Mouse (Mus musculus): Measurements from ENCODE around the gene Nectin2.
"Not testable (repeated sequence)": the region's sequence is repeated elsewhere in the genome, so short reads cannot be mapped to it uniquely, and the experiment has no call there.

Nectin2 gene

DNA sequence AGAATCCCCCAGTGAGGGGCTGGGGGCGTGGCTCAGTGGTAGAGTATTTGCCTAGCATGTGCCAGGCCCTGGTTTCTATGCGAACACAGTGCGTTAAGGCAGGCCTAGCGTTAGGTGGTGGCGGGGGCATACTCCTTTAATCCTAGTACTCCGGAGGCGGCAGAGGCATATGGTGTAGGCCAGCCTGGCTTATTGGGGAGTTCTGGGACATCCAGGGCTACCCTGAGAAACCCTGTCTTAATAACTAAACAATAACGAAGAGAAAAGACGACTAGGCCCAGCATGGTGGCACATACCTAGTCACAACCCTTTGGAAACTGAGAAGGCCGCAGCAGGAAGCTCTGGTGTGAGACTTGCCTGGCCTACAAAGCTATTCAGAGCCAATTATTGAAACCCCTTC, 62.2 kb downstream of the Nectin2 start:
- no peak for DNase-seq (ENCODE audit: low read depth, low spot score)

GRCm38 (mm10) chr7:19686927-19687583, 63.2 kb downstream of the Nectin2 start:
- DNase-seq (ENCODE audit: low read depth, low spot score): not testable (repeated sequence)

DNA sequence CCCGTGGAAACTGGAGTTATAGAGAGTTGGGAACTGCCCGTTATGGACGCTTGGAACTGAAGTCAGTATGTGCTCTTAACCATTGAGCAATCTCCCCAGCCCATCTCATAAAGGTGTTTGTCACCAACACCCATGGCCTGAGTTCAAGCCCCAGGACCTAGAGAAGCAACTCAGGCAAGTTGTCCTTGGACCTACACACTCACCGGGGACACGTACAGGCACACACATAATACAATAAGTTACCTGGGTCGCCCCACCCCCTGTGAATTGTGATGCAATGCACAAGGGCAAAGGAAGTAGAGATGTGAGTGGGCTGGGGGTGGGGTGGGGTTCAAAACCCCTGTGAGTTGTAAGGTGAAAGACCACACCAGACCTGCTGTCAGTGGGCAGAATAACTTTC, 63.8 kb downstream of the Nectin2 start:
- no peak for DNase-seq (ENCODE audit: low read depth, low spot score)

GRCm38 (mm10) chr7:19685374-19685773, 64.9 kb downstream of the Nectin2 start:
- DNase-seq (ENCODE audit: low read depth, low spot score): no peak

- DNase-seq (ENCODE audit: low read depth, low spot score): no peak
Observed at GRCm38 (mm10) chr7:19683771-19684201, 66.5 kb downstream of the Nectin2 start.

DNA sequence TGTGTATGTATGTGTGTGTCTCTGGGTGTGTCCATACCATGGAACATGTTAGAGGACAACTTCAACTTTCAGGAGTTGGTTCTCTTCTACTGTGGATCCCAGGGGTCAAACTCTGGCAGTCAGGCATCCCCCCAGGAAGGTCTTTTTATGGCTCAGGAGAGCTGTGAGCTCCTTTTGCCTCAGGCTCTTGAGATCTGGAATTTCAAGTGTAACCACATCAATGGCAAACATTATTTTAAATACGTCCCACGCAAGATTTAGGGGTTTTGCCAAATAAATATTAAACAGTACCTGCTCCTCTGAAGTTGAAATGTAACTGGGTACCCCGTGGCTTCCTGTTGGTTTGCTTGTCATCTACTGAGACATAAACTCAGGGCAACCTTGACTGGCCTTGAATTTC, 67.3 kb downstream of the Nectin2 start:
- no peak for DNase-seq (ENCODE audit: low read depth, low spot score)

DNA sequence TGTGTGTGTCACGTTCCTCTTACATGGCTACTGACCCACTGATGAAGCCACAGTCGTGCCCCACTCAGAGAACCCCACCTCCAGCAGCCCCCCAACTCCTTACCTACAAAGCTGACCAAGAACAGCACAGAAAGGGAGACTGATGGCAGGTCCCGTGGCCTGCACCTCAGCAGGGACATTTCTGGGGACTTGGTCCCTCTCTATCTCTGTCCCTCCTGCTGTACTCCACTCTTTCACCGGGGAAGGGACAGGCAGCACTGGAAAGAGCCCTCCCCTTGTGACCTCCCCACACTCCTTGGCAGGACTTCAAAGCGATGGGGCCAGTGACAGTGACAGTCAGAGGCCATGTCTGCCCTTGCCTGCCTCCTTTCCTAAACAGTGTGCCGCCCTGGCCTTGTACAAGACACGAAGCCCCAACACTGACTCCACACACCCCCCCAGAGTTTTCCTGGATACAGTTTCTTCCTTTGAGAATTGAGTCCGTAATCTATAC, 69.0 kb downstream of the Nectin2 start, which contains the start of the genes Gm44805 and Apoc4:
Gm44805 (minus strand) TSS at position 222 of the 493 bp plus-strand sequence.
Apoc4 (minus strand) TSS at position 278 of the 493 bp plus-strand sequence.
- DNase-seq (ENCODE audit: low read depth, low spot score): no peak

GRCm38 (mm10) chr7:19680702-19681101, 69.6 kb downstream of the Nectin2 start:
- DNase-seq (ENCODE audit: low read depth, low spot score): no peak

DNA sequence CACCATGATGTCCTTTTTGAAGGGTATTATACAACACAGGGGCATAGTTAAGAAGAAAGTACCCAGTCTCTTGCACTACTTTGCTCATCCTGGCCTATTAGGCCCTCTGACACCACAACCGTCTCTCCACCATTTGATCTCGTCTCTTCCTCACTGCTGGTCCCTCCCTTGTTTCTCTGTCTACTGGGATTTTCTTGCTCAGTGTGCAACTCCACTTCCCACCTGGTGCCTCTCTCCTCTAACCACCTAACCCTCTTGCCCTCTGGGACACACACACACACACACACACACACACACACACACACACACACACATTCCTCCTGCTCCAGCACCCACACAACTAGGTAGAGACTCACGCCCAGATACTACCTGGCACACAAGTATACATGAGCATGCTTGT, 71.4 kb downstream of the Nectin2 start:
- DNase-seq (ENCODE audit: low read depth, low spot score): no peak

DNA sequence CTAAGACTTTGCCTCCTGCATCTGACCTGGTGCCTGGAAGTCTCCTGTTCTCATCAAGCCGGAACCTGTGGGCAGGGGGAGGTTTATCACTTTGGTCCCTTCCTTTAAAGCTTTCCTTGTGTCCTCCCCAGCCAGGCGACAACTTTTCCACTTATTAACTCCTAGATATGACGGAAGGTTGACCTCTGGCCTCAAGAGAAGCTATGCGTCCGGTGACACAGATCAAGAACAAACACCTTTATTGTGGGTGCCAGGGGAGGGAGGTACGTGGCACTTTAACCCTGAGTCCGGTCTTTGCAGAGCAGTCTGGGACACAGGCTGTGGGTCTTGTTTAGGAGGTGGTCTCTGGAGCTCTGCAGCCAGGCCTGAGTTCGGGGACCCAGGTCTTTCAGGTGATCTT, 72.4 kb downstream of the Nectin2 start, which contains the start of gene Apoc2:
Apoc2 (minus strand) TSS at position 70 of the 400 bp plus-strand sequence.
- no peak for DNase-seq (ENCODE audit: low read depth, low spot score)

GRCm38 (mm10) chr7:19676662-19677061, 73.6 kb downstream of the Nectin2 start:
- no peak for DNase-seq (ENCODE audit: low read depth, low spot score)

DNA sequence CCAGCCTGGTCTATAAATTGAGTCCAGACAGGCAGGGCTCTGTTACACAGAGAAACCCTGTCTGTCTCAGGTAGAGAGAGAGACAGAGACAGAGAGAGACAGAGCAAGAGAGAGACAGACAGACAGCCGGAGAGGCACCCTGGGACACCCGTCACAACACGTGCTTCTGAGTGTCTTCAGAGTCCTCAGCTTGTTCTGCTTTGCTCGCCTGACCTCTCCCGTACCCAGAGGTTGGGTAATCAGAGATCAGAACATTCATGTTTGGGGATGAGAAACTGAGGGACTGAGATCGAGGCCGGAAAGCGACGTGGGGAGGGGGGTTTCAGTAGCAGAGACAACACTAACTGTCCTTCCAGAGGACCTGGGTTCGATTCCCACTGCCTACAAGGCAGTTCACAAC, 74.5 kb downstream of the Nectin2 start:
- no peak for DNase-seq (ENCODE audit: low read depth, low spot score)

DNA sequence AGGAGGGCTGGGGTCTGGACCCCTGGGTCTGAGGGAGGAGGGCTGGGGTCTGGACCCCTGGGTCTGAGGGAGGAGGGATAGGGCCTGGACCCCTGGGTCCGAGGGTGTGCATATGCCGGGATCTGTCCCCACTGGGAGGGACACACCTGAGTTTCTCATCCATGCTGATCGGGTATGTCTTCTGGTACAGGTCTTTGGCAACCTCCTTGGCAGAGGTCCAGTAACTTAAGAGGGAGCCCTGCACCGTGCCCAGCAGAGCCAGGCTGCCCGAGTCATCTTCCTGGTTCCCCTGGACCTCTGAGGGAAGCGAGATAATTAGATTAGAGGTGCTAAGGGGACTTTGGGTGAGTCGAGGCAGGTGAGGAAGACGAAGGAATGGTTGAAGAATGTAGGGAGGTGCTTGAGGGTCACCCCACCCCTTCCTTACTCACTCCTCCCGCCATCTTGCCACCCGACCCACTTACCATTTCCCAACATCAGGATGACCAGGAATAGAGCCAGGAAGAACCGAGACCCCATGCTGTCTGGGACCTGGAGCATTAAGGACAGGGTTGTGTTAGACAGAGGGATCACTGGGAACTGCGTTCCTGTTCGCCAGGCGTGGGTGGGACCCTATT, 77.1 kb downstream of the Nectin2 start:
- no peak for DNase-seq (ENCODE audit: low read depth, low spot score)

DNA sequence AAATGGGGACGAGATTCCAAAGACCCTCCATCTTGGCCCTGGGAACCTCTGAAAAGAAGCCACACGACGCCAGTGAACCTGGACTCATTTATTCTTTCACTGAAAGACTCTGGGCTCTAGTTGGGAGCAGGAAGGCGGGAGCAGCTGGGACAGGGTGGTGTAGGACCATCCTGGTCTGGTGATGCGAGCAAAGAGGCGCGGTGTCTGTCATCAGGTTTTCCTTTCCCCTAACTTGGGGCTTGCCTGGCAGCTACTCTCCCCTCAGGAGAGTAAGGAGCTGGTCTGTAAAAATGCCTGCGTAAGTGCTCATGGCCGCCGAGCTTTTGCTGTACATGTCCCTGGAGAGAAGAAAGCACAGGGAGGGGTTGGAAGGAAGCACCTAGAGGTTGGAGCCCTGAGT, 78.8 kb downstream of the Nectin2 start:
- no peak for DNase-seq (ENCODE audit: low read depth, low spot score)

DNA sequence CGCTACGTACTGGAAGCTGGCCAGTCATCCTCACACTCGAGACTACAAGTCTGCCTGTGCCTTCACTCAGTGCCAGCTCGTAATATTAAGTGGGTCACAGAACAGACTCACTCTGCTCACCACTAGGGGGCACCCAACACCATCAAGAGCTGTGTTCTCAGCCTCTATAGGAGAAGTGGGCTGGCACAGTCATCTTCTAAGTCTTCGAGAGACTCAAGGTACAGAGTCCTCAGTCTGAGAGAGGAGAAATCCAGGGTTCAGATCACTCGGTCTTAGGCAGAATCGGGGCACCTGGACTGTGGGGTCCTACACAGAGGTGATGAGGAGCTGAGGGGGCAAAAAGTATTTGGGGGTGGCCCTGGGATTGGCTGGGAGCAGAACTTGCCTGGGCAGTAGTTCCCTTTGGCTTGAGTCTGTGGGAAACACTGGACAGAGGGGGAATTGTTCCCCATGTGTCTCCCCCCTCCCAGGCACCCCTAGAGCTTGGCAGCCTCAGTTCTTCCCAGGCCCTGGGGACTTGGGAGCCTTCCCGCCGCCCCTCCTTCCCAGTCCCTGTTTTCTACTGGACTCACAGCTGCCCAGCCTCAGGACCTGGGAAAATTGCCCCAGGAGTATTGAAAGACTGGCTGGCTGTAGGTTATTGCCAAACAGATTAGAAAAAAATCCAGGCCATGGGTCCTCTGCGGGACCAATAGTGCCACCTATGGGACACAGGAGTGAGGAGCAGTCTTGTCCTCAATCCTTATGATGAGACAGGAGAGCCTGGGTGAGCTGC, 81.1 kb downstream of the Nectin2 start:
- DNase-seq (ENCODE audit: low read depth, low spot score): peak; percentile 88

- DNase-seq (ENCODE audit: low read depth, low spot score): no peak
Observed at GRCm38 (mm10) chr7:19667434-19667833, 82.8 kb downstream of the Nectin2 start.

- DNase-seq (ENCODE audit: low read depth, low spot score): no peak
Observed at GRCm38 (mm10) chr7:19666750-19667149, 83.5 kb downstream of the Nectin2 start.

Measured in CD4-positive helper T cell, adult 2 months (primary cell).